Mouse (Mus musculus) small intestine, adult 2 months (tissue): ENCODE results near the gene Mef2b.

Experiments used
- CTCF ChIP-seq: fragments of 200-500 bp; IDR thresholded peaks from 2 replicates; pipeline ENCODE4 v1.5.1; 2012; ENCODE audit warnings: low read depth, mild to moderate bottlenecking, control low read depth, inconsistent platforms, low read length, moderate library complexity, mixed read lengths; ENCODE audit not compliant: insufficient replicate concordance, insufficient read length; ENCODE audit errors: extremely low read depth
- POLR2A ChIP-seq: fragments of 200-500 bp; IDR thresholded peaks from 2 replicates; pipeline ENCODE4 v1.6.1; 2012; ENCODE audit warnings: low read depth, mild to moderate bottlenecking, control low read depth, inconsistent platforms, low read length, moderate library complexity

DNA sequence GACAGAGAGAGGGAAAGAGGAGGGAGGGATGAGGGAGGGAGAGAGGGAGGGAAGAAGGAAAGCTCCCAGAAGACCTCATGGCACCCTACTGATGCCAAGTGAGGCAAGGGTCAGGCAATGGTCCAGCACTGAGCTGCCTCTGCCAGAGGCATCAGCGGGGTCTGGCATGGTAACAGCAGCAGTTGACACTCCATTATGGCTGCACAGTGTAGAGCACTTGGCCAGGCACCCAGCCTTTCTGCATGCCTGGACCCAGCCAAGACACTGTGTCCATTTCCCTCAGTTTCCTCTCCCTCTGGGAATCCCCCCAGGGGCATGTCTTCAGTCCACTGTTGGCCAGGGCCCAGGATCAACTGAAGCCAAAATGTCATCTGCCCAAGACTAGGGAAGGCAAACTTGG, 77.1 kb downstream of the Mef2b start:
- TF ChIP-seq POLR2A (no peak), CTCF (no peak)
